Mouse (Mus musculus) frontal cortex, postnatal 25 days (tissue): ENCODE measurements around the gene Arpc2.

Experiments
- DNase-seq, 2 experiments: peaks; one replicate each; pipeline ENCODE4 v3.0.0; 2022; ENCODE audit warnings: low spot score in 2 of 2

Arpc2 gene

DNA sequence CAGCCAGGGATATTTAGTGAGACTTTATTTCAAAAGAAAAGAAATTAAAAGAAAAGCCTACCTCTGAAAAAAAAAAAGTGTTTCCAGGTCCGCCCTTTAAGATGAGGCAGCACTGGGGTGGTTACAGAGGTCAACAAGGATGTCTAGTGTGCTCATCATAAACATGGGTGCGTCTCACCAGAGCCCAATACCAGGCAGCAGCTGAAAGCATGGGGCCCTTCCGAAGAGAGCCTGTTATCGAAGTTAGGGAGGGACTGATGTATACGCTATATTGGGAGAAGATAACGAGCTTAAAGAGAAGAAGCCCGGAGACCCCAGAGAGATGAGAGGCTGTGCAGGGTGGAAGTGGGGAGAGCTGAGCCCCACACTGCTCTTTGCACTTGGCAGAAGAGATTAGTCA, 3.3 kb downstream of the Arpc2 start:
- DNase-seq, result no peak

DNA sequence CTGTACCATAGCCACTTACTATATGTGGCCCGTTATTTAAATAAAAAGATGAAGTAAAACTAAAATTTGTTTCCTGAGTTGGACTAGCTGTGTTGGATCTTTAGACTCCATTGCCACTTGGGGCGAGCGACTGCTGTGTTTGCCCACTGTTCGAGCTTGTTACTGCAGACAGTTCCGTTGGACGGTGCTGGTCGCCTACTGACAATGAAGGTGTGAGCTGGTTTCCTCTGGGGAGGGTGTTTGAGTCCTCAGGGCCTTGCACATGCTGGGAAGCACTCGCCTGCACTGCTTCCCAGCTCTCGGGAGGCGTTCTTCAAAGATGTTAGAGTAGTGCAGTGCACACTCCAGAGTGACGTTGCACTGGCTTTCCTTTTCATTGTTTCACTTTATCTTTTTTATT, 3.7 kb downstream of the Arpc2 start:
- DNase-seq, result no peak

- DNase-seq, result peak; percentile 46 to 68
Measured at GRCm38 (mm10) chr1:74240311-74240710, 4.4 kb downstream of the Arpc2 start.

DNA sequence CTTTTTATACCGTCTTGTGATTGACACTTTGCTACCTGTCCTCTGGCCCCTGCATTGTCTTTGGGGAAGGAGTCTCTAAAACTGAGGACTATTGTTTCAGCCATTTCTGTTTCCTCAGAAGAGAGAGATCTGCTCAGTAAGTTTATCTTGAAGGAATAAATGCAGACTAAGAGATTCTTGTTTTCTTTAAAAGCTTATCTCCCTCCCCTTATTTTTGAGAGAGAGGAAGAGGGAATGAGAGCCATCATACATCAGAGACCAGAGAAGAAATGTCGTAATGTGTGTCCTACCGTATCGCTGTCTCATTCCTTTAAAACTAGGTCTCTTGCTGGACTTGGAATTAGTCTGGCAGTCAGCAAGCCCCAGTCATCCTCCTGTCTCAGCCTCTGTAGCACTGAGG, 4.9 kb downstream of the Arpc2 start:
- no peak for DNase-seq

DNA sequence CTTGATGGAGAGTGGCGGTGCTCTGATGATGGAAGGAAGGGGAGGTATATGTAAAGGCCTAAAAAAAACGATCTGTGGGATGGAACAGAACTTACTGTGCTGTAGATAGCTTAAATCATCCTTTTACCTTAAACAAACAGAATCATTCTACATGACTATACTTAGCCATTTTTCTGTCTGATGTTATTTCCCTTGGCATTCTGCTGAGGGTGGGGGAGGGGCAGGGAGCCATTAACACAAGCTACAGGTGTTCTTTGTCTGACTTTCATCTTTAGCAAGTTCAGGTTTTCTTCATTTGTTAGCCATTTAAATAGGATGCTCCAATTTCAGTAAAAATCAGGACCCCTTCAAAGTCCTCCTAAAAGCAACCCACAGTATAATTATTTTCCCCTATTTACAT, 9.6 kb downstream of the Arpc2 start:
- no peak for DNase-seq

GRCm38 (mm10) chr1:74248799-74249198, 12.9 kb downstream of the Arpc2 start:
- DNase-seq, result no peak

DNA sequence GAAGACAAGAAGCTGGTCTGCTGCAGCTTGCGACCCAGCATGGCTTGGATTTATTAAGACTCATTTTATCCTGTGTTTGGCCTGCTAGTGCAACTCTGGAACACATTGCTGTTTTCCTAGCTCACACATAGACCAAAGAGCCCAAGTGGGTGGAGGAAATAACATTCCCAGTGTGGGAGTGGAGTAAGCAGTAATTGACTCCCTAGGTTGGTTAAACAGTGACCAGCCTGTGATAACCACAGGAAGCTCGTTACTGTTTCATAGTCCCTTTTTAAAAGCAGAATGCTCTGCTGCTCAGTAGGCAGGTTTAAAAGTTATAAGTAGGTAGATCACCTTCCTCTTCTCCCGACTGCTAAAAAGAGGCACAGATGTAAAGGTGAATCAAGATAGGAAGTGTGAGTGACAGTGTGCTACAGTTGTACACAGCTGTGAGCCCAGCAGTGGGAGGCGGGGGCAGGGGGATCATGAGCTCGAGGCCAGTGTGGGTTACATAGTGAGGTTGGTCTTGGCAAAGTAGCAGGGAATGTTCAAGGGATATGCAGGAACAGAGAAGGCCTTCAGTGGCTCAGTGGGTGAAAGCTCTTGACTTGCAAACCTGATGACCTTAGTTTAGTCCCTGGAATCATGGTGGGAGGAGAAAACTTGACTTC, 13.6 kb downstream of the Arpc2 start:
- no peak for DNase-seq

- DNase-seq, result no peak
Measured at GRCm38 (mm10) chr1:74250096-74250495, 14.2 kb downstream of the Arpc2 start.

GRCm38 (mm10) chr1:74255704-74256345, 19.9 kb downstream of the Arpc2 start:
- DNase-seq, result no peak

GRCm38 (mm10) chr1:74256782-74257181, 20.9 kb downstream of the Arpc2 start:
- no peak for DNase-seq

- DNase-seq, result no peak
Measured at GRCm38 (mm10) chr1:74262510-74262909, 26.6 kb downstream of the Arpc2 start.

- DNase-seq, result no peak
Measured at GRCm38 (mm10) chr1:74268750-74269149, 32.9 kb downstream of the Arpc2 start.

DNA sequence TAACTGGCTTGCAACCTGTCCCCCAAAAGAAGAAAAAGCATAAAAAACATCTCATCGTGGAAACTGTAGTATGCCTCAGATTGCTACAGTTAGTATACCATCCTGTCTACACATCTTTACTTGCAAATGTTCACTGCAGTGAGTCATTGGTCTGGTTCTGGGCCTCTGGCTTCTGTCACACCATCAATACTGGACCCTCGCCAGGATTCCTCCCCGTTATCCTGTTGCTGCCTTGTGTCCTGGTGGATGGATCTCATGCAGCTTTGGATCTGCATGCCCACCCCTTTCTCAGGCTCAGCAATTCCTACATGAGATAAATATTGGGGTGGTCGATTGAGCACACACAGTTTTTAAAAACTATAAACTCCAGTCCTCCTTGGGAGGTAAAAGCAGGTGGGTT, 35.8 kb downstream of the Arpc2 start:
- DNase-seq, result no peak

- DNase-seq, result no peak
Measured at GRCm38 (mm10) chr1:74275015-74275414, 39.1 kb downstream of the Arpc2 start.

DNA sequence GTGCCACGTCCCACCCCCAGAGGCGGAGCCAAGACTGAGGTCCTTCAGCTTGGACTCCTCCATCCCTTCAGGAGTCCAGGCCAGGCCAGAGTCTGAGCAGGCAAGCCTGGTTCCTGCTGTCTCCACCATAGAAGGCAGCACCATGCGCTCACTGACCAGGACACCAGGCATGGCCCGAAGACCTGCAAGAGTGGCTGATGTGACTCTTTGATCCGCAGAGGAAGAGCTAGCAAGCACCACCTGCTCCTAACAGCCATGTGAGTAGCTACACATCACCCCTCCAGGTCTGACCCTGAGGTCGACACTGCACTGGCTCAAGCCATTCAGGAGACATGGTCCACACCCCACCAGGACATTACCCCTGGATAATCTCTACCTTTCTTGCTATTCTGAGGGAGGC, 41.2 kb downstream of the Arpc2 start:
- DNase-seq, result no peak

DNA sequence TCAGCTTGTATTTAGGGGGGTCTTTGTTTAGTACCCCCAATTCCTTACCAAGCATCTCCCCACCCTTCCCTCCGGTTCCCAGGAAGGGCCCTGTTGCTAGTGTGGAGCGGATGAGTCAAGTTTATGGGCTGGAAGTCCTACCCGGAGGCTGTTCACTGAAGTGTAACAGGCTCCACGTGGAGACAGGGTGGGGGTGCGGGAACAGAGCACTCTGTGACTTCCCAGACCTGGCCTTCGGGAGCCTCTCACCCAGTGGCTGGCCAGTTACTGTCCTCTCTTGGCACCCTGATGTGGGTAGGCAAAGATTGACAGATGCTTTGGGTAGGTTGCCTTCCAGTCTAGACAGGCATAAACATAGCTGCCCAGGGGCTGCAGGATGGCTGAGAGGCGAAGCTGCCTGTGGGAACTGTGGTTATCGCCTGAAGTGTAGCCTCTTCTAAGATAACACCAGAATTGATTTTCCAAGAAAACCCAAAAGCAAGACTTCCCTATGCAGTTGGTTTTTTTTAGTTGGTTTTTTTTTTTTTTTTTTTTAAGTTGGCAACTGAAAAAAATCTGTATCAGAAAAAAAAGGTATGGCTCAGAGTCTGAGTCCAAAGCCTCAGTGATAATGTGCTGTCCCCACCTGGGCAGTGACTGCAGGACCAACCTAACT, 42.1 kb downstream of the Arpc2 start:
- DNase-seq, result no peak

DNA sequence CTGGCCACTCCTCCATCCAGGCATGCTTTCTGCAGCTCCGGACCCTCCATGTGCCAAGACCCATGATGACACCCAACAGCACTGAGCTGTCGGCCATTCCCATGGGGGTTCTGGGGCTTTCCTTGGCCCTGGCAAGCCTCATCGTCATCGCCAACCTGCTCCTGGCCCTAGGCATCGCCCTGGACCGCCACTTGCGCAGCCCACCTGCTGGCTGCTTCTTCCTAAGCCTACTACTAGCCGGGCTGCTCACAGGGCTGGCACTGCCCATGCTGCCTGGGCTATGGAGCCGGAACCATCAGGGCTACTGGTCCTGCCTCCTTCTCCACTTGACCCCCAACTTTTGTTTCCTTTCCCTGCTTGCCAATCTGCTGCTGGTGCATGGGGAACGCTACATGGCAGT, 42.7 kb downstream of the Arpc2 start, which contains the start of gene Gpbar1:
Gene Gpbar1 (plus strand): TSS at position 13 of the 400 bp plus-strand sequence.
- no peak for DNase-seq

GRCm38 (mm10) chr1:74278988-74279387, 43.1 kb downstream of the Arpc2 start:
- DNase-seq, result no peak

- no peak for DNase-seq
Measured at GRCm38 (mm10) chr1:74280591-74281325, 44.9 kb downstream of the Arpc2 start.

DNA sequence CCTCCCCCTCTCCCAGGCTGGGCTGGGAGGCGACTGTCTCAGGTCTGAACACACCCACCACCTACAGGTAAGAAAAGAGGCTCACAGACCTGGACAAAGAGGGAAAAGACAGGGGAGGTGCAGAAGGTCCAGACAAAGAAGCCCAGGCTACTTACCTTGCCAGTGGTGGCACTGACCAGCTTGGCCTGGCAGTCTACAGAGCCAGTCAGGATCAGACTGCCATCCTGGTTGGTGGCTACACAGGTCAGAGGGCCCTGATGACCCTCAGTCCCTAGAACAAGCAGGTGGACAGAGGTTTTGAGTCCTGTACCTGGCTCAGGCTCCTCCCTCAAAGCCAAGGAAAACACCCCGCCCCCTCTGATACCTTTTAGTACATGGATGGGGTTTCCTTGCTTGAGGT, 45.5 kb downstream of the Arpc2 start:
- no peak for DNase-seq

DNA sequence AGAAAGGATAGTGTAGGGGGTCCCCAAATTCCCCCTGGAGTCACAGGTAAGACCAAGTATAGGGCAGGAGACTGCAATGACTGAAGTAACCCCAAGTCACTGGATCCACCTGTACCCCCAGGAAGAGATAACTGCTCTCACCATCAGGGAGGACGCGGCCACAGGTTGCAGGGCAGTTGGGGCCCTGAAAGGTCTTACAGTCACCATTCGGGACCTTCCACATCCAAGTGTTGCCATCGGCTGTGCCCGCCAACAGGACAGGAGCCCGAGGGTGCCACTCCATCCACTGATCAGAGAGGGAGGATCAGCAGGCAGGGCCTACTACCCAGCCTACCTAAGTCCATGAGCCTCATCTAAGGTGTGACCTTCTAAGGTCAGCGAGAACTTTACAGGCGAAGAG, 46.0 kb downstream of the Arpc2 start:
- no peak for DNase-seq

- DNase-seq, result no peak
Measured at GRCm38 (mm10) chr1:74282896-74283625, 47.2 kb downstream of the Arpc2 start.
